Mouse (Mus musculus): ENCODE results near the gene E030018B13Rik.

- TF ChIP-seq CTCF (IDR thresholded peaks at IDR 0.05 in 2 of 3, conservative IDR thresholded peaks at IDR 0.05 in 1 of 3; ENCODE audit: control insufficient read depth in 1 of 3, insufficient read depth in 1 of 3, low read depth in 2 of 3, low read length in 3 of 3, poor library complexity in 1 of 3, severe bottlenecking in 1 of 3) (peak in 2 of 3 experiments; percentile 32 to 49; a peak in 3 of 6 replicates), EP300 (IDR thresholded peaks at IDR 0.05; ENCODE audit: low read depth in 1 of 2, low read length in 2 of 2) (no peak), USF2 (IDR thresholded peaks at IDR 0.05; ENCODE audit: borderline replicate concordance in 1 of 2, insufficient read depth in 1 of 2, low read depth in 1 of 2, low read length in 2 of 2) (no peak), POLR2AphosphoS2 (IDR thresholded peaks at IDR 0.05; ENCODE audit: low read length) (no peak), KAT2A (conservative IDR thresholded peaks at IDR 0.05; ENCODE audit: low read depth, low read length) (no peak), POLR2A (IDR thresholded peaks at IDR 0.05; ENCODE audit: control insufficient read depth in 1 of 2, insufficient read depth in 1 of 2, low read depth in 1 of 2, low read length in 2 of 2, poor library complexity in 1 of 2) (0 out of 4 replicates have a peak, but pooled peaks of 1 of the 2 experiments have one; percentile 45)
These were observed 19.7 kb downstream of the E030018B13Rik start for GRCm38 (mm10) chr7:63936188-63936985.

Measured in MEL (cell line).